Mouse (Mus musculus): ENCODE results near the gene Zfp319.

GRCm38 (mm10) chr8:95363849-95364248, 32.1 kb upstream of the Zfp319 start:
- TF ChIP-seq CTCF (conservative IDR thresholded peaks at IDR 0.05; ENCODE audit: insufficient read depth, insufficient read length, low read depth, low read length): no peak
- no peak for TF ChIP-seq POLR2A (IDR thresholded peaks at IDR 0.05; ENCODE audit: low read depth, low read length)
